Mouse (Mus musculus) E14TG2a.4 (cell line): ENCODE measurements around the gene Nup214.

Experiments used
- CTCF ChIP-seq: conservative IDR thresholded peaks from 2 replicates; pipeline ENCODE4 v1.5.1; 2014; ENCODE audit warnings: low read length
- NANOG ChIP-seq: IDR thresholded peaks from 2 replicates; pipeline ENCODE4 v1.6.1; 2014; ENCODE audit warnings: borderline replicate concordance, low read length, mixed read lengths

DNA sequence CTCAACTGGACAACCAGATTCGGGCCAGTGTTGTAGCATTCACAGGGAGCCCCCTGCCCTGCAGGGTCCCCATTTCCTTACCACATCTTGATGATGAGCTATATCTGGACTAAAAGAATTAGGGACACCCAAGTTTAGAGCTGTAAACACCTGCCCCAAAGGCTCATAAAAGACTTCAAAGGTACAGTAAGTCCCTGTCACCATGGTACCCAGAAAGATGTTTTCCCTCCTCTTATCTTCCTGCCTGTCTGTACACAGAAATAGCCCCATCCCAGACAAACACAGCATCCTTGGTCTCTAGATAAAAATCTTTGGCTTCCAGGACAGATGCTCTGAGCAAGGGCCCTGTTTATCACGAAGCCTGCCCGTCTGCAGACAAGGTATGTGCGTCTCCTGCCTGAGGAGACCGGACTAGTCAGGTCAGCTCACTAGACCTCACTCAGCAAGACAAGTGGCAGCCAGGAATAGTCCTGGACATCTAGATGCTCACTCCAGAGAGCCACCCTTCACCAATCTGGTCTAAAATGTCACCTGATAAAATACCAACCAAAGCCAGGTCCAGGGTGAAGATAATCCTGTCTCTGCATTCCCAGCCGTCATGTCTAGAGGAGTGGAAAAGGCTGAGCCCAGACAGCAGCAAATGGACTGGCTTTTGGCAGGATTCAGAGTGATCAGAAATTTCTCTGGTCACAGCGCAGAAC is 89.4 kb downstream of the Nup214 start:
- TF ChIP-seq CTCF (no peak), NANOG (no peak)
